Mouse (Mus musculus): ENCODE measurements at regions not wholly inside any gene's neighbourhood (a gene's known extent, or its start where the extent isn't known, plus 50 kb on each side); places are given as distances from the start of the nearest gene placed in this dataset.
"Not testable (repeated sequence)": the region's sequence is repeated elsewhere in the genome, so short reads cannot be mapped to it uniquely, and the experiment has no call there.

DNA sequence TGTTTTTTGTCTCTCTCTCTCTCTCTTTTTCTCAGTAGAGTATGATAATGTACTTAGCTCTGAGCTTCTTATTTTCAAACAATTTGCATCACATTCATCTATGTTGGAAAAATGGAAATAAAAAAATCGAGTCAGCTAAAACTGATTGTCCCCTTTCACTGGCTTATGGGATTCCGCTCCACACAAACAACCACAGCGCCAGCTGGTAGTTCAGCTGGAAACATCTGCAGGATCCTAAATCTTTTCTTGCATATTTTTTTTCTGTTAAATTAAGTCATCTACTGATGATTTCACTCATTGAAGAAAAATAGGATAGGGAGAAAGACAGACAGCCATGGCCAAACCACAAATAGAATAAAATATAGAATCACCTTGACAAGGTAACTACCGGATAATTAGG is 414.8 kb downstream of the Ets1 start:
- ATAC-seq = no peak

- ATAC-seq = peak; percentile 81
Observed at GRCm38 (mm10) chr9:33060636-33061264, 424.7 kb downstream of the Ets1 start.

DNA sequence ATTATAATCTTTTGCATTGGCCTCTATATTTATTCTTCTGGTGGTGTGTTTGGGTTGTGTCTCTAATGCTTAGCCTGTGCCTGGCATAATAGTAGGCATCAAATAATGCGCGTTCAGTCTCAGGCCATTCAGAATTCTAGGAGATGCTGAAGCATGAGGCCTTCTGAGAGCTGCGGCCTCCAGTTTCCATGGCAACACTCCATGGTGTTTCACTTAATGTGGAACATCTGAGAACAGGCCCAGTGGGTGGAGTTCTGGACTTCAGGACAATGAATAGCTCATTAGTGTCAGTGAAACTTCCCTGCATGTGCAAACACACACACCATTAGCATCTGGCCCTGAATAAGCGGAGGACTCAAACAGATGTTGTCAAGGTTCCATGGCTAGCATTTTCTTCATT is 426.5 kb downstream of the Ets1 start:
- no peak for ATAC-seq

- no peak for ATAC-seq
Observed at GRCm38 (mm10) chr9:33065331-33065730, 429.3 kb downstream of the Ets1 start.

DNA sequence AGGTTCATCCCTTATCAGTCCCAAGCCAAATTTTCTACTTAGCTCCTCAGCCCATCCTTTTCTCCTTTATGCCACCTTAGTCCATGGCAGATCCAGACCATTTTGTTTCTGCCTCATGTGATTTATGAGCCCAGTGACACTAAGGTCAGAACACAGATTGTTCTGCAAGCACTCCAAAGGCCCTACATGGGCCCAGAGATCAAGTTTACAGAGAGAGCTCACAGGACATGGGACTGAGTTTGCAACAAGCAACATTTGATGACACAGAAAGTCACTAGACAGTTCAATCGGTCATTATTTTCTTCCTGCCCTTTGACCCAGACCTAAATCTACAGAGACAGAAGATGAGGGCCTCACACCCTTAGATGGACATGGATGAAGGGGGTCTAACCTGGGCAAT is 431.5 kb downstream of the Ets1 start:
- no peak for ATAC-seq

DNA sequence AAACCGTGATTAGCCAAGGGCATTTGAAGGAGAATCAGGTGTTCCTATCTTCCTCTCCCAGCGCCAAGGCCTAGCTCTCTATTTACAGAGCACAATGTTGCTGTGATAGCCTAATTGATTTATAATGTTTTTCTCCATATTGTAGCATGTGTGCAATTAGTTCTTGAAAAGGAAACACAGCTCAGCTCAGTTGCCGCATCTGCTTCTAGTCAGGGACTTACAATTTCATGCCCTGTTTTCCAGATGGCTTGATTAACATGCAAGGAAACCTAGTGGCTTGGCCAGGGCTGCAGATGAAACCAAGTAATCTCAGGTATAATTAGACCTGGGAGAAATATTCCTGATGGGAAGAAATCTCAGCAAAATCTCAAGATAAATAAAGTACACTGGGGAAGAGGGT is 434.1 kb downstream of the Ets1 start:
- ATAC-seq = no peak

DNA sequence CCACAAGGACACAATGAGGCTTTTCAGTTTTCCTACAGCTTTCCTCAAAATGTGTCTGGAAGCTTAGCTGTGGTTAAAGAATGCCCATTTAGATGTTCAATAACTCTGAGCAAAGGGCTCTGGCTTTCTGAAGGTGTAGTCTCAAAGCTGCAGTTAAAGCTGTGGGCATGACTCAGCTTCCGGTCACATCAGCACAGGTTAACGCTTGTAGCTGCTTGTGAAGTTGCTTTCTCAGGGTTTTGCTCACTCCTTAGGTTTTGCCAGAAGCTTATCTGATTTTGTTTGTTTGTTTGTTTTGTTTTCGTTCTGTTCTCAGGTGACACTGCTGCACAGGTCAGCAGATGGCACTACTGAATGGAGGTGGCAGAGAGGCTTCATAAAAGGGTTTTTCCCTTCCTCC is 444.2 kb downstream of the Ets1 start:
- peak; percentile 94 for ATAC-seq

- no peak for ATAC-seq
Observed at GRCm38 (mm10) chr9:33080774-33081173, 444.8 kb downstream of the Ets1 start.

- no peak for ATAC-seq
Observed at GRCm38 (mm10) chr9:33089977-33090376, 454.0 kb downstream of the Ets1 start.

DNA sequence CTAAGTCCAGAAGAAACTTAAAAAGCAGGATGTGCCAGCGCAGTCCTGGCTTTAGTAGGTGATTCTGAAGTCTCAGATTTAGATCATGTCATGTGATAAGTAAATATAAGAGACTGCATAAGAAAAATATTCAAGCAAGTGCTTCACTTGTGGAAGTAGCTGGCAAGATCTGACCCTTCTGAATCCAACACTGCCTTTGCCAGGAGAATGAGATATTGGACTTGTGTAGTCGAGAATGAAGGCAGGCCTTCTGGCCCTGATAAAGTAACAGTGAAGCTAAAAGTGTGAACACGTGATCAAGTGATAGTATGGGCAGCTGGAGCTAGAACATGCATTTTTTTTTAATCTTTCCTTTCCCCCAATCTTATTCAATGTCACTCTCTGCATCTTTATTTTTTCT is 455.6 kb downstream of the Ets1 start:
- ATAC-seq = no peak

DNA sequence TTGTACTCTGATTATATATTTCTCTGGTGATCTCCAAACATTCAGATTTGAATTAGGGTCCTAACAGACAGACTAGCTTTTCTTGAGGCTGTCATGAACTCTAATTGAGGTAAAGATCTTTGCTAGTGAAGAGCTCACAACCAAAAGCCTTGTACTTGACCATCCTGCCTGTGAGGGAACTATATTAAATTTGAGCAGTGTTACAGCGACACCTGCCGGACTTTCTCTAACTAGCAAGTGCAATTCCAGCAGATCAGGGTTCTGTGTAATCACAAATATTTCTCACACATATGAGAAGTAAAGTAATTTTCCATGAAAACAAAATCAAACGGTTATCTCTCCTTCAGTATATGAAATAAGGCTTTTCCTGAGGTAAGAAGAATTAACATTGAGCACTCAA is 459.6 kb downstream of the Ets1 start:
- peak; percentile 84 for ATAC-seq

GRCm38 (mm10) chr9:33101206-33101605 is 465.2 kb downstream of the Ets1 start:
- ATAC-seq = no peak

DNA sequence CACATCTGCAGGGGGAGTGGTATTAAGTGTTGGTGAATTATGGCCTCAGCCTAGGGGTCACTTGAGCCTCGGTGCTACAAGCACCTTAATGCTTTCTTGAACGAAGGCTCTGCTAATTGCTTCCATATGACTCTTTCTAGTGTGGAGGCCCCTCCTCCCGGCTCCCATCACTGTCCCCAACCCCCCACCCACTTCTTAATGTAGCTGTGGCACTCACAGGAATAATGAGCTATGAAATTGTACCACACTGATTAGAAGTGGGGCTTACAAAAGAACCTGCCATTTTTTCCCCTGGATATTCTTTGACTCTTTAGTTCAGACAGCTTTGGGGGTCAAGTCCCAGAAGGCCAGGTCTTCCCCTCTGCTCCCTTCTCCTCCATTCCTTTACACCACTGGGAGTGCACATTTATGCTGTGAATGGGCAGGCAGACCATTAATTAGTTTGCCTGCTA is 468.6 kb downstream of the Ets1 start:
- no peak for ATAC-seq

- no peak for ATAC-seq
Observed at GRCm38 (mm10) chr9:33123841-33124240, 487.8 kb downstream of the Ets1 start.

- no peak for ATAC-seq
Observed at GRCm38 (mm10) chr9:33152186-33152585, 516.2 kb downstream of the Ets1 start.

DNA sequence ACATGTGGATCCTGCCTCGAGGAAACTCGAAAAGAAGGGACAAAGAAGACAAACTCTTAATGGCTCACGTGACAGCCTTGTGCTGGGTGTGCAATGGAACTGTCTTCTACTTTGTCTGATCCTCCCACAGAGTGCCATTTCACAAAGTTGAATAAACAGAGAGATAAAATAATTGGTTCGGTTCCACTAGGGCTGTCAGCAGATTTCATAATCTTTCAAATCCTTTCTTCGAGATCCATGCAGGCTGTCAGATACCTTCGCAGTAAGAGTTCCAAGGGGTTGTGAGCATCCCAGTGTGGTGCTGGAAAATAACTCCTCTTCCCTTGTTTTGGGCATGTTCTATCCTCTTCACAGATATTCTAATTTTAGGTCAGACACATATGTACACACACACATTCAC is 532.1 kb downstream of the Ets1 start:
- ATAC-seq = no peak

DNA sequence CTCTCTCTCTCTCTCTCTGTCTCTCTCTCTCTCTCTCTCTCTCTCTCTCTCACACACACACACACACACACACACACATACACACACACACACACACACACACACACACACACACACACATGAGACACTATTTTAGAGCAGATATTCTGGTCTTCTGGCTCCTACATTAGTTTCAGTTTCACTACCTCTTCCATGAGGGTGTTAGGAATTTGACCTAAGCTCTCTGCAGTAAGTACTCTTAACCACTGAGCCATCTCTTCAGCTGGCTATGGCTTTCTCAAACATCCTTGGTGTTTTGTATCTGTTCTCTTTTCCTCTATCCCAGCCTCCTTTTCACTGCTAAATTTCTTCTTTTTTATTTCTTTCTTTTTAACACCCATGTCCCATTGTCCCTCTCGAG is 533.1 kb downstream of the Ets1 start:
- ATAC-seq = not testable (repeated sequence)

GRCm38 (mm10) chr9:33180066-33180465 is 544.0 kb downstream of the Ets1 start:
- no peak for ATAC-seq

GRCm38 (mm10) chr9:33187187-33187586 is 551.2 kb downstream of the Ets1 start:
- no peak for ATAC-seq

DNA sequence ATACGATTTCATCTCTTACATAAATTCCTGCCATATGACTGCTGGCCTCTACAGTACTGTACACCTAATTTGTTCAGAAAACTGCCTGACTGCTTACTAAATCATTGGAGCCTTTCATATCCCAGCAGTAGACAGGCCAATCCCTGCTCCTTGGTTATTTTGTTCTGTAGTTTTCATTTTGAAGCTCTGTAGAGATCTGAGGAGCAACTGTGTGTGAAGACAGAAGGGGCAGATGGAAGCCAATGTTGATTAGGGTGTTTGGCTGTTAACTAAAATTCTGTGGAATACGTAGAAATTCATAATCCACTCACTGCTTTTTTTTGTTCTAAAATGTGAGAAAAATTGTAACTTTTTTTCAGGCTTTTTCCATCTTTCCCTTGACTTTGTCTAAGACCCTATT is 573.1 kb downstream of the Ets1 start:
- ATAC-seq = no peak

GRCm38 (mm10) chr9:33214523-33214922 is 578.5 kb downstream of the Ets1 start:
- no peak for ATAC-seq

GRCm38 (mm10) chr9:33220981-33221380 is 585.0 kb downstream of the Ets1 start:
- no peak for ATAC-seq

DNA sequence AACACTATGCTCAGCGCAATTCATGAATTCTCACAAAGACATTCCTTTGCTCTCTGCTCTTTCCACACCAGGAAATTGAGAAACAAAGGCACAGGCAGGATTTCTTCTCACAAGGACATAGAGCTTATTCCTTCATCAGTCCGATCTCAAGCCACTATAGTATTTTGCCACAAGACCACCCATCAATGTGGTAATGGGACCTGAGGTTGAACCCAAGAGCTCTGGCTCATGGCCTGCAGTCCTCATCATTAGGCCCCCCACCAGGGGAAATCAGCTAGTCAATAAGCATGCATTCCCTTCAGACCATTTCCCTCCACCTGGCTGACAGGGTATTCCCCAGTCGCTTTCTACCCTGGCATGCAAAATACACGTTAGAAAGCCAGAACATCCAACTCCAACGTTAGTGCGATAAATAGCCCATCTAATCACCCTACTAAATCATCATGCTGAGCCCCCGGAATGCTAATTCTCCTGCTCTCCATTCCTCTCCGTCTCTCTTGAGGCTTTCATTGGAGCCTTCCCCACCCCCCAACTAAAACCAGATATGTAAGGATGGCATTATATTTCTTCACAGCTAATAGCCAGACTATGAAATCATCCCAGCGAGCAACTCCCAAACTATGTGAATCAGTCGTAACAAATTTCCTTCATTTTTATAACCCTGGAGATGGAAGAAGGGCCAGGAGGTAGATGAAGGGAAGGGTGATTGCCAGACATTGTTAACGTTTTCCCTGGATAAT is 586.2 kb downstream of the Ets1 start:
- ATAC-seq = no peak

DNA sequence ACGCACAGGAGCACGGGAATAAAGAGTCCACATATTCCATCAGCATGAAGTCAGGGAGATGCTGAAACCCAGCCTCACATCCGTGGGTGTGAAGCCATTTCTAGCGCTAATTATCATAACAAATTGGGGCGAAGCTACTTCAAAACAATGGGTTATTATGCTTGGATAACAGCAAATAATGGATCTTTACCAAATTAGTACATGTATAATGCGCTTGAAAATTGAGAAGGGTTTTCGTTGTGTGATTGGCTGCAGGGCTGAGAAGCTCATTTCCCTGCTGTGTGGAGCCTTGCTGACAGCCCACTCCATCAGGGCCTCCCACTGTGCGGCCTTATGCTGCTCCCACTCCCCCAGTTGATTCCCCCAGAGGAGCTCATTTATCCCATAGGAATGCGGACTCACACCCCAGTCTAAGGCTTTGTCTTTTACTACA is 597.7 kb downstream of the Ets1 start:
- no peak for ATAC-seq

GRCm38 (mm10) chr9:33238190-33238589 is 602.2 kb downstream of the Ets1 start:
- no peak for ATAC-seq
